Mouse (Mus musculus) ovary, adult 18-20 months (tissue): ENCODE results near the gene Xbp1.
"Not testable (repeated sequence)": the region's sequence is repeated elsewhere in the genome, so short reads cannot be mapped to it uniquely, and the experiment has no call there.

Experiments
- DNase-seq: peaks from one replicate; pipeline ENCODE4 v3.0.0; 2022; ENCODE audit warnings: low spot score, mixed read lengths

Xbp1 gene

GRCm38 (mm10) chr11:5520412-5521265, at the start of gene Xbp1:
Gene Xbp1 (plus strand): TSS chr11:5520659.
- DNase-seq: peak; percentile 96

- no peak for DNase-seq
These were observed 46.3 kb upstream of the Xbp1 start for GRCm38 (mm10) chr11:5474130-5474529.

GRCm38 (mm10) chr11:5475556-5476118, 44.8 kb upstream of the Xbp1 start:
- not testable (repeated sequence) for DNase-seq

GRCm38 (mm10) chr11:5476806-5477205, 43.7 kb upstream of the Xbp1 start:
- DNase-seq: no peak

GRCm38 (mm10) chr11:5478193-5478592, 42.3 kb upstream of the Xbp1 start:
- no peak for DNase-seq

- DNase-seq: no peak
These were observed 41.6 kb upstream of the Xbp1 start for GRCm38 (mm10) chr11:5478831-5479230.

GRCm38 (mm10) chr11:5482581-5482980, 37.9 kb upstream of the Xbp1 start:
- no peak for DNase-seq

GRCm38 (mm10) chr11:5485193-5486011, 35.1 kb upstream of the Xbp1 start:
- peak; percentile 51 for DNase-seq

GRCm38 (mm10) chr11:5489433-5489832, 31.0 kb upstream of the Xbp1 start:
- DNase-seq: not testable (repeated sequence)

GRCm38 (mm10) chr11:5490989-5491656, 29.3 kb upstream of the Xbp1 start:
- DNase-seq: no peak

GRCm38 (mm10) chr11:5491912-5492311, 28.5 kb upstream of the Xbp1 start:
- DNase-seq: no peak

- no peak for DNase-seq
These were observed 26.6 kb upstream of the Xbp1 start for GRCm38 (mm10) chr11:5493869-5494268.

GRCm38 (mm10) chr11:5495286-5495832, 25.1 kb upstream of the Xbp1 start:
- no peak for DNase-seq

- DNase-seq: no peak
These were observed 24.6 kb upstream of the Xbp1 start for GRCm38 (mm10) chr11:5495906-5496305.

GRCm38 (mm10) chr11:5496559-5497248, 23.8 kb upstream of the Xbp1 start:
- no peak for DNase-seq

GRCm38 (mm10) chr11:5498422-5498821, 22.0 kb upstream of the Xbp1 start:
- DNase-seq: no peak

- no peak for DNase-seq
These were observed 21.4 kb upstream of the Xbp1 start for GRCm38 (mm10) chr11:5498931-5499661.

- DNase-seq: no peak
These were observed 20.4 kb upstream of the Xbp1 start for GRCm38 (mm10) chr11:5499961-5500644.

- no peak for DNase-seq
These were observed 19.3 kb upstream of the Xbp1 start for GRCm38 (mm10) chr11:5500903-5501741.
